Comparison of ENCODE assay signal across 9 mouse cellular contexts in genomic region chr4:155122444-155123040, GRCm38 (mm10). TPM values are rescaled to one million over a fixed set of nuclear protein-coding genes. Genes with fewer than 3 reads are reported as not detected.
DNase-seq lines count a peak whose midpoint lies in the region; ATAC-seq lines count a peak whose summit lies in the region.
"Had no signal": no experiment of that assay in that cellular context is flagged by ENCODE, and none has a peak within 500 bp of the region (broad histone marks: within the 10 kb centered on the region; RNA-seq: fewer than 3 reads in every experiment).

No protein-coding gene starts in this region.

- WGBS in intestine, embryonic 14.5 days = 10% methylated on average over 16 of the region's 16 CpGs
- whole genome bisulfite sequencing in limb, embryonic 10.5 days = 49% methylated on average over 16 of the region's 16 CpGs
- WGBS in neural tube, embryonic 15.5 days = 13% methylated on average over 16 of the region's 16 CpGs

- peak overlapping the region; percentile 22; the same call in 1 of the 2 replicates for H3K4me2 ChIP-seq in intestine, embryonic 14.5 days (ENCODE audit: low read length)
- peak overlapping the region; percentile 29 for H3K4me2 ChIP-seq in neural tube, embryonic 15.5 days

- intact Hi-C loops in gastrocnemius, postnatal 14 days (cut with DNase I; ENCODE audit: low total_unique reads) = loop anchor here (10.0 kb wide), 1 partner anchor 122 kb away; the partner anchor contains the start of gene Faap20

- no peak overlapping the region for H3K9ac ChIP-seq in intestine, embryonic 14.5 days (ENCODE audit: low read length)
- peak overlapping the region; percentile 27; the same call in 1 of the 2 replicates for H3K9ac ChIP-seq in neural tube, embryonic 15.5 days (replicated peaks)

- peak; percentile 35 for DNase-seq in embryo, embryonic 10 days (ENCODE audit: low spot score)
- no peak for DNase-seq in embryo, embryonic 9.5 days (ENCODE audit: extremely low spot score)
- peak; percentile 56 to 77 for DNase-seq in cerebellum, postnatal 4 days (ENCODE audit: low spot score in 2 of 2)
- peak; percentile 75 for DNase-seq in gastrocnemius, postnatal 14 days
- DNase-seq in intestine, embryonic 14.5 days (ENCODE audit: low spot score) = peak; percentile 89
- peak; percentile 68 for DNase-seq in limb, embryonic 10.5 days (ENCODE audit: low spot score)
- no peak for DNase-seq in thymus, postnatal 4 days

- H3K27me3 ChIP-seq in intestine, embryonic 14.5 days (replicated peaks; ENCODE audit: control insufficient read depth, insufficient read depth, low read length) = no peaks in the 10 kb centered on the region
- 0 out of 2 replicates have a peak, but pooled peaks cover 6% of the 10 kb centered on the region for H3K27me3 ChIP-seq in limb, embryonic 10.5 days (ENCODE audit: low read depth, poor library complexity, severe bottlenecking)
- no peaks in the 10 kb centered on the region for H3K27me3 ChIP-seq in neural tube, embryonic 15.5 days (replicated peaks)
- H3K27me3 ChIP-seq: Patski had no signal

- peaks cover 12% of the 10 kb centered on the region; the same call in 1 of the 2 replicates for H3K9me3 ChIP-seq in intestine, embryonic 14.5 days (ENCODE audit: control insufficient read depth, low read length)
- H3K9me3 ChIP-seq in limb, embryonic 10.5 days (replicated peaks) = no peaks in the 10 kb centered on the region
- no peaks in the 10 kb centered on the region for H3K9me3 ChIP-seq in neural tube, embryonic 15.5 days (replicated peaks)

- H3K27ac ChIP-seq in intestine, embryonic 14.5 days (ENCODE audit: low read depth) = peak overlapping the region; percentile 69
- H3K27ac ChIP-seq in limb, embryonic 10.5 days = peak overlapping the region; percentile 81
- H3K27ac ChIP-seq in neural tube, embryonic 15.5 days (replicated peaks) = peak overlapping the region; percentile 66

- ATAC-seq in intestine, embryonic 14.5 days (replicated peaks; ENCODE audit: low FRiP score, low TSS enrichment, low read depth) = peak; percentile 57
- peak; percentile 51 for ATAC-seq in neural tube, embryonic 15.5 days (ENCODE audit: low FRiP score)
- ATAC-seq: Patski had no signal

- H3K4me1 ChIP-seq in intestine, embryonic 14.5 days (replicated peaks; ENCODE audit: control insufficient read depth, insufficient read depth, low read length) = peaks cover 24% of the 10 kb centered on the region
- H3K4me1 ChIP-seq in limb, embryonic 10.5 days = peaks cover 69% of the 10 kb centered on the region
- H3K4me1 ChIP-seq in neural tube, embryonic 15.5 days = peaks cover 43% of the 10 kb centered on the region

- no peaks in the 10 kb centered on the region for H3K36me3 ChIP-seq in intestine, embryonic 14.5 days (ENCODE audit: control insufficient read depth, insufficient read depth, low read length)
- H3K36me3 ChIP-seq in limb, embryonic 10.5 days = no peaks in the 10 kb centered on the region
- H3K36me3 ChIP-seq in neural tube, embryonic 15.5 days = no peaks in the 10 kb centered on the region

- no peak overlapping the region for H3K4me3 ChIP-seq in intestine, embryonic 14.5 days (ENCODE audit: low read depth, low read length)
- H3K4me3 ChIP-seq in limb, embryonic 10.5 days = no peak overlapping the region
- no peak overlapping the region for H3K4me3 ChIP-seq in neural tube, embryonic 15.5 days (replicated peaks)

RNA-seq across cellular contexts. Expression of gene Morn1, which starts 36.2 kb away (rescaled TPM):
- total RNA-seq in gastrocnemius, postnatal 14 days (2021) = 1 to 10 TPM; 2.3 to 2.9 TPM
- 3.8 and 5.5 TPM in 2 replicates for polyA plus RNA-seq in intestine, embryonic 14.5 days (2014; fragmentation: Nextera tagmentation; extraction: Ambion mirVana)
- 3.5 and 6.5 TPM in 2 replicates for polyA plus RNA-seq in limb, embryonic 10.5 days (2016; fragmentation: Nextera tagmentation; extraction: Ambion mirVana)
- 6.4 and 6.7 TPM in 2 replicates for polyA plus RNA-seq in neural tube, embryonic 15.5 days (2015; fragmentation: Nextera tagmentation; extraction: Ambion mirVana)

RNA-seq across cellular contexts. Expression of gene Rer1, which starts 36.4 kb away (rescaled TPM):
- 10 to 100 TPM; 48.1 to 48.8 TPM for total RNA-seq in gastrocnemius, postnatal 14 days (2021)
- 188 and 191 TPM in 2 replicates for polyA plus RNA-seq in intestine, embryonic 14.5 days (2014; fragmentation: Nextera tagmentation; extraction: Ambion mirVana)
- 133 and 142 TPM in 2 replicates for polyA plus RNA-seq in limb, embryonic 10.5 days (2016; fragmentation: Nextera tagmentation; extraction: Ambion mirVana)
- 130 and 139 TPM in 2 replicates for polyA plus RNA-seq in neural tube, embryonic 15.5 days (2015; fragmentation: Nextera tagmentation; extraction: Ambion mirVana)

RNA-seq across cellular contexts. Expression of gene Pex10, which starts 55.7 kb away (rescaled TPM):
- total RNA-seq in gastrocnemius, postnatal 14 days (2021) = 10 to 100 TPM; 10.7 to 11.3 TPM
- polyA plus RNA-seq in intestine, embryonic 14.5 days (2014; fragmentation: Nextera tagmentation; extraction: Ambion mirVana) = 6.5 and 8.9 TPM in 2 replicates
- 23.8 and 26.0 TPM in 2 replicates for polyA plus RNA-seq in limb, embryonic 10.5 days (2016; fragmentation: Nextera tagmentation; extraction: Ambion mirVana)
- polyA plus RNA-seq in neural tube, embryonic 15.5 days (2015; fragmentation: Nextera tagmentation; extraction: Ambion mirVana) = 22.3 and 23.5 TPM in 2 replicates

Comparison
In these comparisons a context has a peak if more than half of its experiments do, and no peak if none do; other contexts are left out.
1. DNase-seq: peak in embryo, embryonic 10 days (single experiment), cerebellum, postnatal 4 days (2 of 2), gastrocnemius, postnatal 14 days (single experiment), intestine, embryonic 14.5 days (single experiment) and limb, embryonic 10.5 days (single experiment); none in embryo, embryonic 9.5 days (single experiment) and thymus, postnatal 4 days (single experiment).
2. Peak in every context shown above with its lines, with median percentiles within 50 percentile points of each other: H3K27ac ChIP-seq.